Mouse (Mus musculus) midbrain, embryonic 13.5 days (tissue): ENCODE data around the gene Tbc1d10b. TPM values are rescaled to one million over a fixed set of nuclear protein-coding genes. Genes with fewer than 3 reads are reported as not detected.
"Not testable (repeated sequence)": the region's sequence is repeated elsewhere in the genome, so short reads cannot be mapped to it uniquely, and the experiment has no call there.

Source experiments
- ATAC-seq: fragments of 200-750 bp; cut with Nextera tagmentation; 2 replicates; pipeline ENCODE4 v1.8.0; 2017; ENCODE audit warnings: mild to moderate bottlenecking, moderate TSS enrichment, moderate library complexity
- H3K27ac ChIP-seq: fragments of 300-500 bp; sonication (generic); 2 replicates; pipeline ENCODE4 v1.5.1; 2015; ENCODE audit warnings: inconsistent platforms, mild to moderate bottlenecking, moderate library complexity
- H3K27me3 ChIP-seq: fragments of 300-500 bp; sonication (generic); 2 replicates; pipeline ENCODE4 v1.6.1; 2015; ENCODE audit warnings: mild to moderate bottlenecking, inconsistent platforms
- H3K36me3 ChIP-seq: fragments of 300-500 bp; sonication (generic); 2 replicates; pipeline ENCODE4 v1.6.1; 2015; ENCODE audit warnings: mild to moderate bottlenecking, inconsistent platforms
- H3K4me1 ChIP-seq: fragments of 300-500 bp; sonication (generic); replicated peaks from 2 replicates; pipeline ENCODE4 v1.6.1; 2015; ENCODE audit warnings: inconsistent platforms
- H3K4me2 ChIP-seq: fragments of 300-500 bp; sonication (generic); replicated peaks from 2 replicates; pipeline ENCODE4 v1.6.1; 2015; ENCODE audit warnings: moderate library complexity, mild to moderate bottlenecking, inconsistent platforms
- H3K4me3 ChIP-seq: fragments of 300-500 bp; sonication (generic); replicated peaks from 2 replicates; pipeline ENCODE4 v1.5.1; 2015; ENCODE audit warnings: mild to moderate bottlenecking, inconsistent platforms
- H3K9ac ChIP-seq: fragments of 300-500 bp; sonication (generic); replicated peaks from 2 replicates; pipeline ENCODE4 v1.6.1; 2015; ENCODE audit warnings: mild to moderate bottlenecking, inconsistent platforms
- H3K9me3 ChIP-seq: fragments of 300-500 bp; sonication (generic); 2 replicates; pipeline ENCODE4 v1.6.1; 2016; ENCODE audit warnings: mild to moderate bottlenecking, inconsistent platforms
- WGBS: fragments of 180-500 bp; shearing (Covaris S2); methylation state at CpG from one replicate; pipeline ENCODE4 v1.1.7; 2015; 5-methylcytosine and 5-hydroxymethylcytosine counted together
- polyA plus RNA-seq: library from polyadenylated mRNA; unstranded; fragments of >200 nt; fragmentation: Nextera tagmentation; extraction: Ambion mirVana; gene quantifications from 2 replicates; pipeline ENCODE4 v1.2.1, GENCODE M21; 2015

Tbc1d10b gene
- polyA plus RNA-seq, 1 experiment from 2014 or later = 30.7 TPM

- H3K27ac ChIP-seq = no peak overlapping the region
- no peaks in the 10 kb centered on the region for H3K9me3 ChIP-seq
- ATAC-seq = no peak
- H3K4me2 ChIP-seq = no peak overlapping the region
- H3K4me3 ChIP-seq = no peak overlapping the region
- 93% methylated on average over 5 of the region's 5 CpGs for WGBS
- no peaks in the 10 kb centered on the region for H3K27me3 ChIP-seq
- peaks cover 57% of the 10 kb centered on the region for H3K36me3 ChIP-seq
- H3K9ac ChIP-seq = no peak overlapping the region
- H3K4me1 ChIP-seq = peaks cover 33% of the 10 kb centered on the region
Measured at GRCm38 (mm10) chr7:127192989-127193388, 15.3 kb downstream of the Tbc1d10b start.

- H3K9me3 ChIP-seq = no peaks in the 10 kb centered on the region
- peaks cover 22% of the 10 kb centered on the region for H3K4me1 ChIP-seq
- no peaks in the 10 kb centered on the region for H3K27me3 ChIP-seq
- WGBS = 85% methylated on average over 6 of the region's 6 CpGs
- H3K4me3 ChIP-seq = no peak overlapping the region
- H3K4me2 ChIP-seq = no peak overlapping the region
- H3K36me3 ChIP-seq = peaks cover 44% of the 10 kb centered on the region
- no peak overlapping the region for H3K9ac ChIP-seq
- no peak for ATAC-seq
- no peak overlapping the region for H3K27ac ChIP-seq
Measured at GRCm38 (mm10) chr7:127190672-127191071, 17.6 kb downstream of the Tbc1d10b start.

GRCm38 (mm10) chr7:127188305-127189276, 19.7 kb downstream of the Tbc1d10b start:
- H3K36me3 ChIP-seq = peaks cover 31% of the 10 kb centered on the region
- WGBS = 87% methylated on average over 17 of the region's 17 CpGs
- no peaks in the 10 kb centered on the region for H3K9me3 ChIP-seq
- no peak overlapping the region for H3K9ac ChIP-seq
- no peak overlapping the region for H3K4me2 ChIP-seq
- H3K27ac ChIP-seq = no peak overlapping the region
- no peak for ATAC-seq
- H3K4me3 ChIP-seq = no peak overlapping the region
- H3K4me1 ChIP-seq = peaks cover 6% of the 10 kb centered on the region; the same call in 1 of the 2 replicates
- no peaks in the 10 kb centered on the region for H3K27me3 ChIP-seq

- no peaks in the 10 kb centered on the region for H3K4me1 ChIP-seq
- no peak overlapping the region for H3K4me2 ChIP-seq
- H3K9me3 ChIP-seq = no peaks in the 10 kb centered on the region
- no peak for ATAC-seq
- no peak overlapping the region for H3K9ac ChIP-seq
- H3K4me3 ChIP-seq = no peak overlapping the region
- H3K27ac ChIP-seq = no peak overlapping the region
- no peaks in the 10 kb centered on the region for H3K27me3 ChIP-seq
- H3K36me3 ChIP-seq = peaks cover 19% of the 10 kb centered on the region
- 66% methylated on average over 10 of the region's 10 CpGs for WGBS
Measured at GRCm38 (mm10) chr7:127187351-127187750, 20.9 kb downstream of the Tbc1d10b start.

GRCm38 (mm10) chr7:127185601-127186000, 22.7 kb downstream of the Tbc1d10b start:
- H3K4me1 ChIP-seq = no peaks in the 10 kb centered on the region
- H3K9ac ChIP-seq = no peak overlapping the region
- no peak overlapping the region for H3K4me2 ChIP-seq
- peaks cover 3% of the 10 kb centered on the region; the same call in 1 of the 2 replicates for H3K36me3 ChIP-seq
- H3K4me3 ChIP-seq = no peak overlapping the region
- H3K27me3 ChIP-seq = no peaks in the 10 kb centered on the region
- no peaks in the 10 kb centered on the region for H3K9me3 ChIP-seq
- ATAC-seq = no peak
- no peak overlapping the region for H3K27ac ChIP-seq
- WGBS = 65% methylated on average over 3 of the region's 3 CpGs

GRCm38 (mm10) chr7:127184720-127185119, 23.5 kb downstream of the Tbc1d10b start:
- WGBS = no CpG with 5 or more reads among the region's 1 CpGs
- no peak overlapping the region for H3K27ac ChIP-seq
- H3K36me3 ChIP-seq = no peaks in the 10 kb centered on the region
- no peak overlapping the region for H3K4me3 ChIP-seq
- ATAC-seq = no peak
- H3K4me2 ChIP-seq = no peak overlapping the region
- no peaks in the 10 kb centered on the region for H3K27me3 ChIP-seq
- no peak overlapping the region for H3K9ac ChIP-seq
- no peaks in the 10 kb centered on the region for H3K4me1 ChIP-seq
- no peaks in the 10 kb centered on the region for H3K9me3 ChIP-seq

GRCm38 (mm10) chr7:127183828-127184227, 24.4 kb downstream of the Tbc1d10b start:
- Histone ChIP-seq H3K9me3 (no peaks in the 10 kb centered on the region), H3K36me3 (no peaks in the 10 kb centered on the region), H3K27me3 (no peaks in the 10 kb centered on the region), H3K27ac (no peak overlapping the region), H3K4me1 (no peaks in the 10 kb centered on the region), H3K4me3 (no peak overlapping the region), H3K4me2 (no peak overlapping the region), H3K9ac (no peak overlapping the region)
- 85% methylated on average over 6 of the region's 6 CpGs for WGBS
- ATAC-seq = no peak

GRCm38 (mm10) chr7:127183345-127183744, 24.9 kb downstream of the Tbc1d10b start:
- Histone ChIP-seq H3K27ac (no peak overlapping the region), H3K4me3 (no peak overlapping the region), H3K4me2 (no peak overlapping the region), H3K9me3 (no peaks in the 10 kb centered on the region), H3K9ac (no peak overlapping the region), H3K4me1 (no peaks in the 10 kb centered on the region), H3K36me3 (no peaks in the 10 kb centered on the region), H3K27me3 (no peaks in the 10 kb centered on the region)
- 80% methylated on average over 8 of the region's 8 CpGs for WGBS
- ATAC-seq = no peak

GRCm38 (mm10) chr7:127181724-127182123, 26.5 kb downstream of the Tbc1d10b start:
- WGBS = 32% methylated on average over 3 of the region's 3 CpGs
- H3K4me2 ChIP-seq, H3K27me3 ChIP-seq, H3K9ac ChIP-seq, H3K9me3 ChIP-seq, ATAC-seq, H3K4me1 ChIP-seq, H3K36me3 ChIP-seq, H3K4me3 ChIP-seq, H3K27ac ChIP-seq: not testable (repeated sequence)

- no peak for ATAC-seq
- Histone ChIP-seq H3K4me3 (no peak overlapping the region), H3K9ac (no peak overlapping the region), H3K27me3 (no peaks in the 10 kb centered on the region), H3K36me3 (no peaks in the 10 kb centered on the region), H3K4me1 (no peaks in the 10 kb centered on the region), H3K4me2 (no peak overlapping the region), H3K9me3 (no peaks in the 10 kb centered on the region), H3K27ac (no peak overlapping the region)
- 79% methylated on average over 2 of the region's 2 CpGs for WGBS
Measured at GRCm38 (mm10) chr7:127180783-127181182, 27.5 kb downstream of the Tbc1d10b start.

- H3K9me3 ChIP-seq = no peaks in the 10 kb centered on the region
- no peaks in the 10 kb centered on the region for H3K36me3 ChIP-seq
- ATAC-seq = no peak
- 82% methylated on average over 4 of the region's 4 CpGs for WGBS
- H3K4me1 ChIP-seq = no peaks in the 10 kb centered on the region
- H3K9ac ChIP-seq = no peak overlapping the region
- H3K27ac ChIP-seq = no peak overlapping the region
- no peak overlapping the region for H3K4me3 ChIP-seq
- H3K4me2 ChIP-seq = no peak overlapping the region
- H3K27me3 ChIP-seq = no peaks in the 10 kb centered on the region
Measured at GRCm38 (mm10) chr7:127176937-127177336, 31.3 kb downstream of the Tbc1d10b start.

GRCm38 (mm10) chr7:127166501-127166900, 41.8 kb downstream of the Tbc1d10b start:
- Histone ChIP-seq H3K4me2 (no peak overlapping the region), H3K27ac (no peak overlapping the region), H3K4me3 (no peak overlapping the region), H3K27me3 (no peaks in the 10 kb centered on the region), H3K9me3 (no peaks in the 10 kb centered on the region), H3K4me1 (no peaks in the 10 kb centered on the region), H3K9ac (no peak overlapping the region), H3K36me3 (no peaks in the 10 kb centered on the region)
- ATAC-seq = no peak
- 90% methylated on average over 5 of the region's 5 CpGs for WGBS
